In genomic region chr9:117222741-117223140, GRCm38 (mm10) we compare ENCODE assay signal across 24 mouse cellular contexts.
"Had no signal": no experiment of that assay in that cellular context is flagged by ENCODE, and none has a peak within 500 bp of the region (broad histone marks: within the 10 kb centered on the region; RNA-seq: fewer than 3 reads in every experiment).

No protein-coding gene starts in this region.

- DNase-seq: forebrain, postnatal 0 days; gastrocnemius, postnatal 14 days; gastrocnemius, postnatal 36 days; heart, adult 18-20 months; heart, postnatal 14 days; heart, postnatal 36 days; kidney, adult 8-10 months; kidney, postnatal 25 days; layer of hippocampus, adult 9-11 months; layer of hippocampus, postnatal 36 days; left cerebral cortex, postnatal 4 days had no signal

- H3K9ac ChIP-seq: forebrain, embryonic 15.5 days; forebrain, postnatal 0 days; heart, embryonic 13.5 days; heart, embryonic 15.5 days; hindbrain, embryonic 13.5 days; hindbrain, embryonic 15.5 days; intestine, embryonic 15.5 days; kidney, embryonic 15.5 days; limb, embryonic 13.5 days; limb, embryonic 15.5 days; liver, embryonic 12.5 days; liver, embryonic 14.5 days had no signal

- H3K36me3 ChIP-seq: forebrain, embryonic 15.5 days; heart, embryonic 15.5 days; hindbrain, embryonic 13.5 days; hindbrain, embryonic 15.5 days; intestine, embryonic 15.5 days; liver, embryonic 12.5 days had no signal

- H3K4me2 ChIP-seq: forebrain, embryonic 15.5 days; heart, embryonic 11.5 days; heart, embryonic 13.5 days; heart, embryonic 15.5 days; hindbrain, embryonic 13.5 days; hindbrain, embryonic 15.5 days; intestine, embryonic 15.5 days; kidney, embryonic 15.5 days; limb, embryonic 13.5 days; limb, embryonic 15.5 days; liver, embryonic 12.5 days had no signal

- H3K9me3 ChIP-seq: forebrain, embryonic 15.5 days; heart, embryonic 13.5 days; heart, embryonic 15.5 days; hindbrain, embryonic 13.5 days; hindbrain, embryonic 15.5 days; intestine, embryonic 15.5 days; kidney, embryonic 15.5 days; limb, embryonic 13.5 days; limb, embryonic 15.5 days; liver, embryonic 12.5 days had no signal

- H3K4me1 ChIP-seq: forebrain, embryonic 15.5 days; heart, embryonic 13.5 days; hindbrain, embryonic 13.5 days; hindbrain, embryonic 15.5 days; intestine, embryonic 15.5 days; limb, embryonic 15.5 days; liver, embryonic 12.5 days had no signal

- H3K27ac ChIP-seq: forebrain, embryonic 15.5 days; heart, embryonic 13.5 days; heart, embryonic 15.5 days; hindbrain, embryonic 13.5 days; hindbrain, embryonic 15.5 days; hindbrain, postnatal 0 days; intestine, embryonic 15.5 days; kidney, embryonic 15.5 days; limb, embryonic 13.5 days; limb, embryonic 15.5 days; liver, embryonic 12.5 days; liver, embryonic 14.5 days had no signal

- ATAC-seq: forebrain, embryonic 15.5 days; forebrain, postnatal 0 days; hindbrain, postnatal 0 days; intestine, embryonic 15.5 days; liver, embryonic 12.5 days had no signal

- H3K27me3 ChIP-seq: forebrain, embryonic 15.5 days; heart, embryonic 13.5 days; heart, embryonic 15.5 days; hindbrain, embryonic 13.5 days; hindbrain, embryonic 15.5 days; intestine, embryonic 15.5 days; kidney, embryonic 15.5 days; limb, embryonic 13.5 days; limb, embryonic 15.5 days; liver, embryonic 12.5 days had no signal

- H3K4me3 ChIP-seq: forebrain, embryonic 15.5 days; heart, embryonic 13.5 days; heart, embryonic 15.5 days; hindbrain, embryonic 13.5 days; hindbrain, embryonic 15.5 days; intestine, embryonic 15.5 days; kidney, embryonic 15.5 days; limb, embryonic 13.5 days; limb, embryonic 15.5 days; liver, embryonic 12.5 days had no signal
